Mouse (Mus musculus): ENCODE results near the gene Pira2. TPM values are rescaled to one million over a fixed set of nuclear protein-coding genes. Genes with fewer than 3 reads are reported as not detected.
"Not testable (repeated sequence)": the region's sequence is repeated elsewhere in the genome, so short reads cannot be mapped to it uniquely, and the experiment has no call there.

Gene Pira2
- polyA plus RNA-seq (2014; fragmentation: Nextera tagmentation; extraction: Ambion mirVana), result 0.09 TPM in 1 of 2 replicates, not detected in the other

- not testable (repeated sequence) for H3K27ac ChIP-seq (ENCODE audit: low read depth, low read length); H3K4me3 ChIP-seq (ENCODE audit: low read length); H3K9ac ChIP-seq (ENCODE audit: low read depth, low read length); H3K4me1 ChIP-seq (ENCODE audit: control insufficient read depth, insufficient read depth, low read length); H3K27me3 ChIP-seq (ENCODE audit: control insufficient read depth, insufficient read depth, low read length); ATAC-seq (ENCODE audit: low FRiP score, low TSS enrichment); H3K4me2 ChIP-seq (replicated peaks; ENCODE audit: low read depth, low read length); H3K36me3 ChIP-seq (ENCODE audit: control insufficient read depth, insufficient read depth, low read length); H3K9me3 ChIP-seq (ENCODE audit: control insufficient read depth, low read length)
- WGBS, result no CpG with 5 or more reads among the region's 2 CpGs
Observed at GRCm38 (mm10) chr7:3844951-3845350, at the start of gene Pira2. TSS of gene Pira2 (minus strand) at chr7:3845051.

- H3K27ac ChIP-seq (ENCODE audit: low read depth, low read length); H3K9ac ChIP-seq (ENCODE audit: low read depth, low read length); H3K4me3 ChIP-seq (ENCODE audit: low read length); H3K36me3 ChIP-seq (ENCODE audit: control insufficient read depth, insufficient read depth, low read length); H3K4me1 ChIP-seq (ENCODE audit: control insufficient read depth, insufficient read depth, low read length); H3K9me3 ChIP-seq (ENCODE audit: control insufficient read depth, low read length); ATAC-seq (ENCODE audit: low FRiP score, low TSS enrichment); H3K4me2 ChIP-seq (replicated peaks; ENCODE audit: low read depth, low read length); H3K27me3 ChIP-seq (ENCODE audit: control insufficient read depth, insufficient read depth, low read length): not testable (repeated sequence)
- no CpG with 5 or more reads among the region's 1 CpGs for WGBS
Observed at GRCm38 (mm10) chr7:3875032-3875431, 30.2 kb upstream of the Pira2 start.

DNA sequence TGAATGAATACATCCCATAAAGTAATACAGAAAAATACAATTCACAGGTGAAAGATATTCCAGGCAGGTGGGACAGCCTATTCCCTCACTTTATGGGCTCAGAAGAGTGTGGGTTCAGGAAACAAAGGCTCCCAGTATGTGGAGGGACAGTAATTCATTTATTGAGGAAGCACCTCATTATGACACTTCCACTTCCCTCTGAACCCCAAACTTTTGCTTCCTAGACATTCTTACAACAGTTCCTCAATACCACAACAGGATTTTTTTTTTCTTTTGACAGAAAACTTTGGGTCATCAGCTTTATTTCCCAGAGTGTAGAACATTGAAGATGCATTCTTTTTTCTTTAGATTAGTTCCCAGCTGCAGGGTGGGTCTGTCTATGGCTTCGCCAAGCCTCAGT, 7.0 kb downstream of the Pira2 start:
- H3K36me3 ChIP-seq (ENCODE audit: control insufficient read depth, insufficient read depth, low read length); H3K9me3 ChIP-seq (ENCODE audit: control insufficient read depth, low read length); H3K27ac ChIP-seq (ENCODE audit: low read depth, low read length); H3K9ac ChIP-seq (ENCODE audit: low read depth, low read length); H3K4me2 ChIP-seq (replicated peaks; ENCODE audit: low read depth, low read length); H3K27me3 ChIP-seq (ENCODE audit: control insufficient read depth, insufficient read depth, low read length); ATAC-seq (ENCODE audit: low FRiP score, low TSS enrichment); H3K4me1 ChIP-seq (ENCODE audit: control insufficient read depth, insufficient read depth, low read length); H3K4me3 ChIP-seq (ENCODE audit: low read length): not testable (repeated sequence)
- no CpG with 5 or more reads among the region's 1 CpGs for WGBS

GRCm38 (mm10) chr7:3830633-3831032, 14.2 kb downstream of the Pira2 start:
- not testable (repeated sequence) for H3K27me3 ChIP-seq (ENCODE audit: control insufficient read depth, insufficient read depth, low read length); H3K9ac ChIP-seq (ENCODE audit: low read depth, low read length); H3K9me3 ChIP-seq (ENCODE audit: control insufficient read depth, low read length); H3K27ac ChIP-seq (ENCODE audit: low read depth, low read length); H3K4me1 ChIP-seq (ENCODE audit: control insufficient read depth, insufficient read depth, low read length); H3K36me3 ChIP-seq (ENCODE audit: control insufficient read depth, insufficient read depth, low read length); H3K4me3 ChIP-seq (ENCODE audit: low read length); ATAC-seq (ENCODE audit: low FRiP score, low TSS enrichment); H3K4me2 ChIP-seq (replicated peaks; ENCODE audit: low read depth, low read length)

- not testable (repeated sequence) for H3K9me3 ChIP-seq (ENCODE audit: control insufficient read depth, low read length); H3K27ac ChIP-seq (ENCODE audit: low read depth, low read length); H3K36me3 ChIP-seq (ENCODE audit: control insufficient read depth, insufficient read depth, low read length); H3K27me3 ChIP-seq (ENCODE audit: control insufficient read depth, insufficient read depth, low read length); H3K9ac ChIP-seq (ENCODE audit: low read depth, low read length); H3K4me2 ChIP-seq (replicated peaks; ENCODE audit: low read depth, low read length); ATAC-seq (ENCODE audit: low FRiP score, low TSS enrichment); H3K4me1 ChIP-seq (ENCODE audit: control insufficient read depth, insufficient read depth, low read length); H3K4me3 ChIP-seq (ENCODE audit: low read length)
- 50% methylated on average over 1 of the region's 3 CpGs for WGBS
Observed at GRCm38 (mm10) chr7:3825599-3825998, 19.3 kb downstream of the Pira2 start, which contains the start of gene Gm15448. TSS of gene Gm15448 (minus strand) at chr7:3825687.

GRCm38 (mm10) chr7:3811912-3812311, 32.9 kb downstream of the Pira2 start:
- not testable (repeated sequence) for ATAC-seq (ENCODE audit: low FRiP score, low TSS enrichment); H3K4me2 ChIP-seq (replicated peaks; ENCODE audit: low read depth, low read length); H3K9ac ChIP-seq (ENCODE audit: low read depth, low read length); H3K27me3 ChIP-seq (ENCODE audit: control insufficient read depth, insufficient read depth, low read length); H3K9me3 ChIP-seq (ENCODE audit: control insufficient read depth, low read length); H3K27ac ChIP-seq (ENCODE audit: low read depth, low read length); H3K4me3 ChIP-seq (ENCODE audit: low read length); H3K36me3 ChIP-seq (ENCODE audit: control insufficient read depth, insufficient read depth, low read length); H3K4me1 ChIP-seq (ENCODE audit: control insufficient read depth, insufficient read depth, low read length)

DNA sequence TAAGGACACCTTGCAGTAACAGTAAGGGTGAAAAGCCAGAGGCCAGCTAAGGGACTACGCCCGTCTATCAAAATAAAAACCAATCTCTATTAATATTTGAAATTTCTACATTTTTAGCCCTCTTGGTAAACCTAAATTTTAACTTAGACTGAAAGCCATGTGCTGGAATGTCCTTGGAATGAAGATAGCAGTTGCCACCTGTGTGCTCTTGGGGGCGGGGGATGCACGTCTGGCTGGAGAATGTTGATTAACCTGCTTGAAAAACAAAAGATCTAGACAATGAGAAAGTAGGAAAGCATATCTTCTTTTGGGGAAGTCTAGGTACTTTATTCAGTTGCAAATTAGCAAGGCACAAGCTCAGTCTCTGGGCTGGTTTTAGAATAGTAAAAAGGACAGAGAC, 41.9 kb downstream of the Pira2 start:
- H3K27ac ChIP-seq (ENCODE audit: low read depth, low read length); H3K9me3 ChIP-seq (ENCODE audit: control insufficient read depth, low read length); ATAC-seq (ENCODE audit: low FRiP score, low TSS enrichment); H3K4me1 ChIP-seq (ENCODE audit: control insufficient read depth, insufficient read depth, low read length); H3K9ac ChIP-seq (ENCODE audit: low read depth, low read length); H3K4me2 ChIP-seq (replicated peaks; ENCODE audit: low read depth, low read length); H3K4me3 ChIP-seq (ENCODE audit: low read length); H3K27me3 ChIP-seq (ENCODE audit: control insufficient read depth, insufficient read depth, low read length); H3K36me3 ChIP-seq (ENCODE audit: control insufficient read depth, insufficient read depth, low read length): not testable (repeated sequence)
- WGBS, result 93% methylated on average over 4 of the region's 4 CpGs

DNA sequence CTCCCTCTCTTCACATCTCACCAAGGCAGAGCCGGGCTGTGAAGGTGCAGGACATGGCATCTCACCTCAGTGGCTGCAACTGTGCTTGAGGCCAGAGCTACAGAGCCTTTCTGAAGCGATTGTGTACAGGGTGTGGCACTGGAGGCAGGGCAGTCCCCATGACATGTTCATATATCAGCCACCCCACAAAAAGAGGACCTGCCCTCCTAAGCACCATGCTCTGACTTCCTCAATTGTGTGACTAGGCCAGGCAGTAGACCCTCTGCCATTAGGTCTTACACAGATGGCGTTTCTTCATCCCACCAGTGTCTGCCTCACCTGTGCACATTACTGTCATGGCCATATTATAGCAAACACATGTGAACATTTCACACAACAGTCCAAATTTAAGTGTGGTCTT, 44.9 kb downstream of the Pira2 start:
- not testable (repeated sequence) for H3K4me1 ChIP-seq (ENCODE audit: control insufficient read depth, insufficient read depth, low read length); H3K4me3 ChIP-seq (ENCODE audit: low read length); H3K36me3 ChIP-seq (ENCODE audit: control insufficient read depth, insufficient read depth, low read length); H3K27ac ChIP-seq (ENCODE audit: low read depth, low read length); H3K4me2 ChIP-seq (replicated peaks; ENCODE audit: low read depth, low read length); H3K9ac ChIP-seq (ENCODE audit: low read depth, low read length); H3K9me3 ChIP-seq (ENCODE audit: control insufficient read depth, low read length); ATAC-seq (ENCODE audit: low FRiP score, low TSS enrichment); H3K27me3 ChIP-seq (ENCODE audit: control insufficient read depth, insufficient read depth, low read length)
- 74% methylated on average over 3 of the region's 3 CpGs for WGBS

DNA sequence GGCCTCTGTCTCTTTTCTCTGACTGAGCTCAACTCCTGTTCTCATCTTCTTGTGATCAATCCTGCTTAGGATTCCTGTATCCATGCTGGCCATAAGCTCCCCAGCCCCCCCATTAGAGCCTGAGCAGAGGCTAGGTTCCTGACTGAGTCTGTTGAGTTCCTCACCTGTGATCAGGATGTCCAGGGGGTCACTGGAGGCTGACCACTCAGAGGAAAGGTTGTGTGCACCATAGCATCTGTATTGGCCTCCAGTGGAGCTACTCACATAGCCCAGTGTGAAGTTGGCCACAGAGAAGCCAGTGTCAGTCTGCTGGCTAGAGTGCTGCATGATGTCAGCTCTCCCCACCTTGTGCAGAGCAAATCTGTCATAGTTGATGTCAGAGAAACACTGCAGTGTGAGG, 48.6 kb downstream of the Pira2 start:
- H3K27me3 ChIP-seq (ENCODE audit: control insufficient read depth, insufficient read depth, low read length); H3K36me3 ChIP-seq (ENCODE audit: control insufficient read depth, insufficient read depth, low read length); ATAC-seq (ENCODE audit: low FRiP score, low TSS enrichment); H3K4me2 ChIP-seq (replicated peaks; ENCODE audit: low read depth, low read length); H3K4me3 ChIP-seq (ENCODE audit: low read length); H3K27ac ChIP-seq (ENCODE audit: low read depth, low read length); H3K9ac ChIP-seq (ENCODE audit: low read depth, low read length); H3K9me3 ChIP-seq (ENCODE audit: control insufficient read depth, low read length); H3K4me1 ChIP-seq (ENCODE audit: control insufficient read depth, insufficient read depth, low read length): not testable (repeated sequence)

Data from kidney, embryonic 14.5 days (tissue).